Mouse (Mus musculus) spleen, adult 12 weeks (tissue): ENCODE data around the gene Trim26.
A peak's percentile ranks its signal among the peaks of the same experiment; 100 is the strongest.
"Not testable (repeated sequence)": the region's sequence is repeated elsewhere in the genome, so short reads cannot be mapped to it uniquely, and the experiment has no call there.

Experiments
- DNase-seq: peaks from one replicate; pipeline ENCODE4 v3.0.0; 2022; ENCODE audit warnings: low spot score

Trim26 gene

DNA sequence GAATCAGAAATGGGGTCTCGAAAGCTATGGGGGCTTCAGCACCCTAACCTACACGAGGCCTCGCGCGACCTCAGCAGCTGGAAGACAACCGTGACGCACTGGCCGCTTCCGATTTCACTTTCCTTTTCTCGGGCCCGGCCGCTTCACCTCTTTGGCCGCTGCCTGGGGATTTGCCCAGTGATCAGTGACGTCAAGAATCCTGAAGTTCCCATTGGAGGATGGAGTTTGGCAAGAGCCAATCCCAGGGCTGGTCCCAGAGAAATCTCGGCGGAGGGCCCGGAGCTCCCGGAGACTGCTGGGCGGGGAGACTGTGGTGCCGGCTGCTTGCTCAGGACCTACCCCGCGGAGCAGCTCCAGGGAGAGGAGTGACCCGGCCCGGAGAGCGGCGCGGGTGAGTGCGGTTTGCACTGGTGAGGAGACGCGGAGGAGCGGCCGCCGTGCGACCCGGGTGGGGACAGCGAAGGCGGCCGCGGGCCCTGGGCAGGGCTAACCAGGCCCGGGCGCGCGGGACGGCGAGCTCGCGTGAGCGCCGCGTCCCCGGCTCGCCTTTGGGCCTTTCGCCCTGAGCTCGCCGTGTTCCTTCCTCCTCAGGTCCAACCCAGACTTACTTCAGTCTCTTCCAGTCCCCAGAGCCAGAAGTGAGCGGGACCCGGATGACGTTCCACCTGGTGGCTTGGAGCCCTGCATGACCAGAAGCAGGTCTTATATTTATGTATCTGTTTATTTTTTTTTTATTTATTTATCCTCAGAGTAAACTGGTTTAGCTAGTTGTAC lies at the start of gene Trim26:
TSS of gene Trim26 (plus strand) at position 261 of the 774 bp plus-strand sequence.
- peak; percentile 95 for DNase-seq

DNA sequence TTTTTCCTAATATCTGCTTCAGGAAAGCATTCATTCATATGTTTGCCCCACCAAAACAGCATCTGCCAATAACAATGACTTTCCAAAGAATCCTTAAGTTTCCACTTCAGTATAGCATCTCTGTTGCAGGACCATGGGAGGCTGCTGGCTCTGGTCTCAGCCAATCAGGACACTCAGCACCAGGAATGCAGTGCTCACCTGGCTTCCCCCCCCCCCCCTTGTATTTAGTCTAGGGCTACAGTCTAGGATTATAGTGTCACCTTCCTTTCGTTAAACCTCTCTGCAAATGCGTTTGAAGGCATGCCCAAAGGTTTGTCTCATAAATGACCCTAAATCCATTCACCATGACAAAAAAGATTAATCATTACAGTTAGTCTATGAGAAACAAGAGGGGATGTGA lies 48.6 kb upstream of the Trim26 start:
- DNase-seq: no peak

DNA sequence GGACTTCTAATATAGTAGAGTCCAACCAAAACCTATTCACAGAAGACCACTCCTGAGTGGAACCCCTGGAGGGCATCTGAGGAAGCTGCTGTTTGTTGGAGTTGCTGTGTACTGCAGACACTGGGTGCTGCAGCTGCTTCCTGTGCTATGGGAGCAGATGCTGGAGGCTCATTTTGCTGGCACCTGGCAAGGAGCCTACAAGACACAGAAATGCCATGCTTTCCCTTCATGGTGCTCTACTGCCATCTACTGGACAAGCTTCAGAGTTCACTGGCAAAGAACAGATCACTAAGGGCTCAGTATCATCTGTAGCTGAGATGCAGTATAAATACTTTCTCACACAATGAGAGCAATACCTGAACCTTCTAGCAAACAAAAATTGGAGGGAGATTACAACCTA lies 48.1 kb upstream of the Trim26 start:
- DNase-seq: not testable (repeated sequence)

DNA sequence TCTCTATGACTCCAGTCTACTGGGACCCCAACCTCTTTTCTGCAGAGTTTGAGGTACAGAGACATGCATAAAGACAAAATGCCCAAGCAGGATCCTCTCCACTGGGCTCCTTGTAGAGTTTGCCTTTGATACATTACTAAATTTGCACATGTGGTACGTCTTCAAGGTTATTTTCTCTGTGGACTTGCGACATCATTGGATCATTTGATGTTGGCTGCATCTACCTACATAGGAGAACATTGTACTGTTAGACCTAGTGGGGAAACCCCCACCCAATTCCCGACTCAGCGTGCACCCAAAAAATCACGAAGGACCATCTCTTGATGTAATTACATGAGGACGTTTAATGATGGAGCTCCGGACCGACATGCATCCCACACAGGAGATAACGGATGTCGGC lies 37.4 kb upstream of the Trim26 start:
- no peak for DNase-seq

DNA sequence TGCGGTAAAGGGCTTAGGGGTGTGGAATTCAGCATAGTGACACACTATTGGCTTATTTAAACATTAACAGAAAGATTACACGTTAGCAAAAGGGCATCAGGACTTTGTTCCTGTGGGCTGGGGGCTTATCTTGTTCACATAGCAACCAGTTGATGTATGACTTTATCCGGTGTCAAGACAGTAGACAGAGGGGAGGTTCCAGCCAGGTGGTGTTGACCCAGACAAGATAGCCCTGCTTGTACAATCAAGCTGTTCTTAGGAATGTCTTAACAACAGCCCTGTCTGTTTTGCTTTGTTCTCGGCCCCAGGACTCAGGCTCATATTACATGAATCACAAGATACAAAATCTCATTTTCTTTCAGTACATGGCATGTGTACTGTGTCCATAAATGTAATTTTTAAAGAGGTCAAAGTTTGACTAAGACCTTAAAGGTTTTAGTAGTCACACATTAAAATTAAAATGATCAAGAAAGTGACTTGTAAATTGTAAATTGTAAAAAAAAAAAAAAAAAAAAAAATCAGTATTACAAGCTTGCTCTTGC lies 36.9 kb upstream of the Trim26 start:
- DNase-seq: not testable (repeated sequence)

DNA sequence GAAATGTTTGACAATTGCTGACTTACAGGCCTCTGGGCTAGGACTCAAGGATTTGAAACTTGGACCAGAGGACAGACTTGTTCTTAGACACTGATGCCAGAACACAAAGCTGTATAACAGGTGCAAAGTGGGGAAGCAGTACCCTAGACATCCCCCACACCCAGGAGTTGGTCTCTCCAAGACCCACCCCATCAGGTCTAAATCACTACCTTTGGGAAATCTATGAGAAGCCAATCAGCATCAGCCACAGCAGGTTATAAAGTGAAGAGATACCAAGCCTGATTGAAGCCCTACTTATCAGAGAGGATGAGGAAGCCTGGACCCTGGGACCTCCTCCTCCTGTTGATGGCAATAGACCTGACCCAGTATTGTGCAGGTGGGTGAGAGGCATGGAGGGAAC lies 25.1 kb upstream of the Trim26 start, which contains the start of gene H2-M10.6:
TSS of gene H2-M10.6 (plus strand) at position 301 of the 400 bp plus-strand sequence.
- no peak for DNase-seq

DNA sequence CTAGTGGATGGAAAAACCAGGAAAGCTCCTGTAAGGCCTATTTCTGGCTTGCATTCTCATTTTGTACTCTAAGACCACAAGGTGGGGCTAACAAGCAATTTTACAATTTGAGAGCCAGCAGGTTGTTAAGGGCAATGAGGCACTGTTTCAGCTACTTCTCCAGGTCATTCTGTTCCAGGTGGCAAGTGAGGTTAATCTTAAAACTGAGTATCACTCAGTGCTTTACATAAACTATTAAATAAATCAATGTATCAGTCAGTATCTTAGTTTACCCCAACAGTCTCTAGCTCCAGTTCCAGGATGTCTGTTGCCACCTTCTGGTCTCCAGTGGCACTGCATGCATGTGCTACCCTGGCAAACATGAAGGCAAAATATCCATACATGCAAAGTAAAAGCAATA lies 12.9 kb upstream of the Trim26 start:
- peak; percentile 43 for DNase-seq

DNA sequence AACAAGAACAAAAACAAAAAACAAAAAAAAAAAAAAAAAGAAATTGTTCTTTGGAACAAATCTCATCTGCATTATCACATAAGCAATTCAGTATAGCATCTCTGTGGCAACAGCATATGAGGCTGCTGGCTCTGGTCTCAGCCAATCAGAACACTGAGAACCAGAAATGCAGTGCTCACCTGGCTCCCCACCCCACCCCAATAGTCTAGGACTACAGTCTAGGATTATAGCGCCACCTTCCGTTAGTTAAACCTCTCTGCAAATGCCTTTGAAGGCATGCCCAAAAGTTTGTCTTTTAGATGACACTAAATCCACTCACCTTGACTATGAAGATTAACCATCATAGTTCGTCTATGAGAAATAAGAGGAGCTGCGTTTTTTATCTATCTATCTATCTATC lies 11.4 kb upstream of the Trim26 start:
- DNase-seq: no peak

DNA sequence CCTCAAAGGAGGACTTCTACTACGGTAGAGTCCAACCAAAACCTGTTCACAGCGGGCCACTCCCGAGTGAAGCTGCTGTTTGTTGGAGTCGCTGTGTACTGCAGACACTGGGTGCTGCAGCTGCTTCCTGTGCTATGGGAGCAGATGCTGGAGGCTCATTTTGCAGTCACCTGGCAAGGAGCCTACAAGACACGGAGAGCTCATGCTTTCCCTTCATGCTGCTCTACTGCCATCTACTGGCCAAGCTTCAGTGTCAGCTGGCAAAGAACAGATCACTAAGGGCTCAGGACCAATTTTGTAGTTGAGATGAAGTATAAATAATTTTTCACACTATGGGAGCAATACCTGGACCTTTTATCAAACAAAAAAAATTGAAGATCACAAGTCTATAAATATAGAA lies 10.9 kb upstream of the Trim26 start:
- DNase-seq: peak; percentile 50

DNA sequence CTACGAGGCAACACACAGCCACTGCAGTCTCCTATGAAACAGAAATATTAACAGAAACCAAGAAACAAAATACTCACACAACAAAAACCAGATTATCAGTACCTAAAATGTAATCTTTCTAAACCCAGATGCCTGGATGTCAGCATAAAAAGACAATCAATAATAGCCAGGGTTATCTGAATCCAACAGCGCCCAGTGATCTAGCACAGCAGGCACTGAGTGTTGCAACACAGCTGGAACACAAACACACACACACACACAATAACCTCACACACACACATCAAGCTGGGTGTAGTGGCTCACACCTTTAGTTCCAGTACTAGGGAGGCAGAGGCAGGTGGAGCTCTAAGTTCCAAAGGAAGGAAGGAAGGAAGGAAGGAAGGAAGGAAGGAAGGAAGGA lies 8.4 kb upstream of the Trim26 start:
- DNase-seq: no peak

DNA sequence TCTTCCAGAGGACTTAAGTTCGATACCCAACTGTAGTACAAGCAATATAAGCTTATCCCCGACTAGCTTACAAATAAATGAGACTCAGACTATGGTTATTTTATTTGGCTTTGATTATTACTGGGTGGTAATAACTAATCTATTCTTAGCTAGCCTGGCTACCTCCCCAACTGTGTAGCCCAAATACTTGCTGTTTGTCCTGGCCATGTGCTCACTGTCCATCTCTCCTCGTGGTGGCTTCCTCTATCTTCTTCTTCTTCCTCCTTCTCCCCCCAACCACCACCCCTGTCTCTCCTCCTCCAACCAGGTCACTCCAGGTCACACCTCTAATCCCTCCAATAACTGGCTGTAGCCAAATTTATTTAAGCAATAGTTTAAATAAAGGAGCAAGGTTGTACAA lies 6.5 kb upstream of the Trim26 start:
- DNase-seq: no peak

DNA sequence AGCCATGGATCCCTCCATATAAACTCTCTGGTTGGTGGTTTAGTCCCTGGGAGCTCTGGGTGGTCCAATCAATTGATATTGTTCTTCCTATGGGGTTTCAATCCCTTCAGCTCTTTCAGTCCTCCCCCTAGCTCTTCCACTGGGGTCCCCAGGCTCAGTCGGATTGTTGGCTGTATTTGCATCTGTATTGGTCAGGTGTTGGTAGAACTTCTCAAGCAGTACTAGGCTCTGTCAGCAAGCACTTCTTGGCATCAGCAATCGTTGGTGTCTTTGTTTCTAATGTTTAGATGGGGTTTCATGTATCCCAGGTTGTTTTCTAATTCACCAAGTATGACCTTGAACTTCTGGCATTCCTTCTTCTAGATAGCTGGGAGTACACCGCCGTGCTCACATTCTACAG lies 4.2 kb upstream of the Trim26 start:
- no peak for DNase-seq

DNA sequence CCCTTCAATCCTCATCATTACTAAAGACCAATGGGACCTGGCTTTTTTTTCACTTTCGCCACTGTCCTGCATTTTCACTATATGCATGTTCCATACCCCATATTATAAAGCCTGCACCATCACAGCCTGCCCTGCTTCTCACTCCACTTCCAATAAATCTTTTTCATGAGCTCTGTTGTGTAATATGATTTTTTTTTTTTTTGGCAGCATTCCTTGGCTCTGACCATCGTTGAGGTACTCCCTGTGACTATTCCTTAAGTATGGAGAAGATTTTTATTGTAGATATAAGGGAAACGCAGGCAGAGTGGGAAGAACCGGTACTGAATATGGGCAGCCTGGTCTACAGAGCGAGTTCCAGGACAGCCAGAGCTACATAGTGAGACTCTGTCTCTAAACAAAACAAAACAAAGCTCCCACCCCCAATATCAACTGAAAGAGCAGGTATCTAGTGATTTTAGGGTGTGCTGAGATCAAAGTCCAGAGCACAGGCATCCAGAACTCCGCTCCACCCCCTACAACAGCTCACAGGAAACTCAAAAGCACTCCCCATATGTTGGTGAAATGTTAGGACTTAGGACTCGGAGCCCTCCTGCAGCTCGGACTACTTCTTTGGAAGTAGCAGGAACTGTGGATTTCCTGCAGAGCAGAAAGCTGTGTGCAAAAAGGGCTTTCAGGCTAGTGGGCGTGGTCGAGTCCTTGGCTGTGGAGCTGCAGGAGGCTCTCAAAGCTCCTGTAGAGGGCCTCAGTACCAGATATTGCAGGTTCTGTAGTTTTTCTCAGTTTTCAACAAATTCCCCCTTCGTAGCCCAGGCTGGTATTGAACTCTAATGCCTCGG lies 1.1 kb upstream of the Trim26 start:
- peak; percentile 45 for DNase-seq

DNA sequence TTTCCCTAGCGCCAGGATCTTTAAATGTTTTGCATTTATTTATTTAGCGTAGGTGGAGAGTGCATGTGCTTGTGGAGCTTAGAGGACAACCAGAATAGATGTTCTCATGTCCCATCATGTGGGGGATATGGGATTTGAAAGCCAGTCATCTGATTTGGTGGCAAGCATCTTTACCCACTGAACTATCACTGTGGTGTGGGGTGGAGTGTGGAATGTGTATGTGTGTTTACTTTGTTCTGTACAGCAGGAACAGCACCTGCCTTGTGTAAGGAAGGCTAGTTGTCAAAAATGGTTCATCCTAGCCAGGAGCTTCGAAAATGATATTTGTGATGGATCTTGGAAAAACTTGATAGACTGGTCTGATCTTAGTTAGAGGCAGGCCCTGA lies 514 bp upstream of the Trim26 start:
- DNase-seq: no peak

DNA sequence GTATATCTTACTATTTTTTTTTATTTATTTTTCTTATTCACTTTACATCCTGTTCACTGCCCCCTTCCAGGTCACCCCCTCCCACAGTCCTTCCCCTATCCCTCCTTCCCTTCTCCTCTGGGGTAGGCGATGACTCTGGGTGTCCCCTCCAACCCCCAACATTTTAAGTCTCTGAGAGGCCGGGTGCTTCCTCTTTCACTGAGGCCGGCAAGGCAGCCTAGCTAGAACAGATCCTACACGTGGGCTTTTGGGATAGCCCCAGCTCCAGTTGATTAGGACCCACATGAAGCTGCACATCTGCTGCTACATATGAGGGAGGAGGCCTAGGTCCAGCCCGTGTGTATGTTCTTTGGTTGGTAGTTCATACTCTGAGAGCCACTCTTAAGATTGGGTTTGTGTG lies 2.1 kb downstream of the Trim26 start:
- no peak for DNase-seq

DNA sequence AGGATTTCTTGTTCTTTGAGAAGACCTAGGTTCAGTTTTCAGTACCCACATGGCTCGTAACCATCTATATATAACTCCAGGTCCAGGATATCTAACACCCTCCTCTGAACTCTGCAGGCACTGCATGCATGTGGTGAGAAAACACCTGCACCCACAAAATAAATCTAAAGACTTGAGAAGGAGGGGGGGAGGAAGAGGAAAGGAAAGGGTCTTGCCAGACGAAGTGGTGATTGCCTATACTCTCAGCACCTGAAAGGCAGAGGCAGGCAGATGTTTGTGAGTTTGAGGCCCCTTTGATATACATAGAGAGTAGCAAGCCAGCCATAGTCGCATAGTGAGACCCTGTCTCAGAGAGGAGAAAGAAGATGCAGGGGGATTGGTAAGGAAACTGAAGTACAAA lies 3.0 kb downstream of the Trim26 start:
- DNase-seq: no peak

DNA sequence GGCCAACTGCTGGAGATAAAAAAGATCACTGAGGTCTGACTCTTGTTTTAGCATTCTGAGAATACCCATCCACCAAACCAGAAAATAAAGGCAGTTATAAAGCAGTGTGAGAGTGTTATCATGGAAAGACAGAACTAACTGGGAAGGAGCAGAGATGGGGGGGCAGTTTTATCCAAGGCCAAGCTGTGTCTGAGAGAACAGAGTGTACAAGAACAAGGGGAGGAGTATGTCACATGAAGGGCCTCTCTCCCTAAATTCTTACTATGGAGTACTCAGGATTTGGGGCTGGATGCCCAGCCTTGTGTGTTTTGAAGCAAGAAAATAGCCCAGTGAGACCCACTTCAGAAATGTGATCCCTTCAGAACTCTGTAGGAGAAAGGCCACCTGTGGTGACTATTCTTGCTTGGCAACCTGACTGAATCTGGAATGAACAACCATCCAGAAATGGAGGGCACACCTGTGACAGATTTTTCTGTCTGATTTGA lies 4.1 kb downstream of the Trim26 start:
- no peak for DNase-seq

DNA sequence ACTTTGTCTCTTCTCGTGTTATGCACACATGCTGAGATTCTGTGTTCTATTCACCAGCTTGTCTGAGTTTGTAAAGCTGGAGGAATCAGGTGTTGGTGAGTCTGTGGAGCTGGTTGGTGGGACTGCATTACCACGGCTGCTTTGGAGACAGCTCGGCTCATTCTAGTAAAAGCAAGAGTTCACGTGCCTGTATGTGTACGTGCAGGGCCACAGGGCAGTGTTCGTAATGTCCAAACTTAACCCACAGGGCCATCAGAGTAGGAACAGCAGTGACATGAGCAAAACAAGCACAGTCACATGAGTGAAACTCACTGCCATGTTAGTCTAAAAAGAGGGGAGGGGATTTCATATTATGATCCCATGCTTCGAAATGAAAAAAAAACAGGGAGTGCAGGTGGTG lies 6.8 kb downstream of the Trim26 start:
- DNase-seq: no peak

DNA sequence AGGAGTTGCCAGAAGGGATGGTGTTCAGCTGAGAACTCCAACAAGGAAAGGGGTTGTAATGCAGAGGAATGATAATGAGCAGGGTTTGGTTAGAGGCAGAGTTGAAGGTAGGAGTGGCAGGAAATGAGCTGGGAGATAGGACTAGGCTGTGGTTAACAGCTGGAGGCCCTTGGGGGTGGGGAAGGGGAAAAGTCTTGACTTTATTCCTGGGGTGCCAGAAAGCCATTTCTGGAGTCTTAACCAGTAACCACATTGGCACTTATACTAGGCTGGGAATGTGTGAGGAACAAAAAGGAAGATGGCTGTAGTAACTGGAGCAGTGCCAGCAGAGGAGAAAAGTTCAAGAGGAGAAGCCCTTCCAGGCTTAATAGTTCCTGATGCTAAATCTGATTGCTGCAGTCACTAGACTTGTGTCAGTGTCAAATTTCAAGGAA lies 7.4 kb downstream of the Trim26 start:
- DNase-seq: no peak

DNA sequence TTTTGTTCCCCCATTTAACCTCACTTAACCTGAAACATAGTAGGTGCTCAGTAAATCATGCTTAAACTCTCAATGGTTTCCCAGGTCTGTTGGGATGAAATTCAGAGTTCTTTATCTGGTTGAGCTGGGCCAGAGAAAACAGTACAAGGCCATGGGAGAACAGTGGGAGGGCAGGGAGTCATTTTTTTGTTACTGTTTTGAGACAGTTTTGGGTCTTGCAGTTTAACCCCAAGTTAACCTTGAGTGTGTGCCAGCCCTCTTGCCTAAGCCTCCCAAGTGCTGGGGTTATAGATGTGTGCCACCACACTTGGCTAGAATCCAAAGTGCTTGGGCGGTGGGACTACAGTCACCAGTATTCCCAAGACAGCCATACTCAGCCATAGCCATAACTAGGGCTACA lies 7.8 kb downstream of the Trim26 start:
- no peak for DNase-seq

DNA sequence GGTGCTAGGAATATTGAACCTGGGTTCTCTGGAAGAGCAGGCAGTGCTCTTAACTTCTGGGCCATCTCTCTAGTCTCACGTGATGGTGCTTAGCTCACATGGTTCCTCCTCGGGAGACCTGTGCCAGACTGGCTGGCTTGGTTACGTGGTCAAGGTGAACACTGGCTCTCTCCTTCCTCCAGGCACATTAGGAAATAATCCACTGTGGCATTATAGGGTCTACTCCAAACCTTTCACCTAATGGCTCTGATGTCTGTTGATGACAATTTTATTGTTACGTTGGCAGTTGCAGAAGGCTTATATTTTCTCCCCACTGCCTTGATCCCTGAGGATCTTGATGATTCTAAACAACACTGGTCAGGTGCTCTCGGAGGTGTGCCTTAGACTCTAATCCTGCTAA lies 12.0 kb downstream of the Trim26 start:
- DNase-seq: no peak

DNA sequence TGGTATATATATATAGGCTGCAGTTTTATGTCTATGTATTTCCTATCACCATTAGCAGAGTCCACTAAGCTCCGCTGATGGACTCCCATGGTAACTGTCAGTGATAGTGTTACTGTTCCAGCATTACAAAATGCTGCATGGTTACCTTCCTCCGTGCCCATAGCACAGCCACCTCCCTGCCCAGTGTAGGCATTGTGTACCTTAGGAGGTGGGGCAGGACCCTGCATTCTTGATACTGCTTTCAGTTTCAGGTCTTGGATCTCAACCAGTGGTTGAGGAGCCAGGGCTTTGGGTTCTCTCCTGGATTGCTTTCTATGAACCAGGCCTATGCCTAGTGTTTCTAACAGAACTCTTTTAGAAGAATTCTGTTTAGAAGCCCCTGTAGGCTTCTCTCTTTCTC lies 13.1 kb downstream of the Trim26 start:
- DNase-seq: no peak

DNA sequence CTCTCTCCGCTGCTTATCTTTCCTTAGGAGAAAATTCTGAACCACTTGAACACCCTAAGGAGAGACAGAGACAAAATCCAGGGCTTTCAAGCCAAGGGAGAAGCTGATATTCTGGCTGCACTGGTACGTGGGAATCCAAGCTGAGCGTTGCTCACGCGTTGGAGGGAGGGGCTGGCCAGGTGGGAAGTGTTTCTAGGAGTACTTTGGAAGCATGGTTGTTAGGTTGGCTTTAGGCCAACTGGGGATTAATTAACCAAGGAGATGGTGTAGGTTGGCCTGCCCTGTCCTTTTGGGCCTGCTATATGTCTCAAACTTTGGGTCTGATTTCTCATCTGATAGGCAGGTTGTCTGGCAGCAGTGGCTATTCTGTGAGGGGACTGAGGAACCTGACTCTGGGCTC lies 14.3 kb downstream of the Trim26 start:
- DNase-seq: no peak
